Mouse (Mus musculus) forebrain, embryonic 14.5 days (tissue): ENCODE measurements at regions not wholly inside any gene's neighbourhood (a gene's known extent, or its start where the extent isn't known, plus 50 kb on each side); places are given as distances from the start of the nearest gene placed in this dataset.

ENCODE experiments used
- ATAC-seq: fragments of 200-750 bp; cut with Nextera tagmentation; 2 replicates; pipeline ENCODE4 v1.8.0; 2017; ENCODE audit warnings: mild to moderate bottlenecking, moderate library complexity
- DNase-seq: peaks from one replicate; pipeline ENCODE4 v3.0.0-alpha.2; 2015; ENCODE audit warnings: low spot score
- H3K27ac ChIP-seq: fragments of 300-500 bp; sonication (generic); 2 replicates; pipeline ENCODE4 v1.5.1; 2014; ENCODE audit warnings: low read depth, mild to moderate bottlenecking, control low read depth, low read length, moderate library complexity
- H3K27me3 ChIP-seq: fragments of 300-500 bp; sonication (generic); replicated peaks from 2 replicates; pipeline ENCODE4 v1.6.1; 2014; ENCODE audit warnings: low read length, control low read depth, mixed read lengths; ENCODE audit not compliant: control insufficient read depth, insufficient read depth
- H3K36me3 ChIP-seq: fragments of 300-500 bp; sonication (generic); 2 replicates; pipeline ENCODE4 v1.6.1; 2014; ENCODE audit warnings: low read length, control low read depth; ENCODE audit not compliant: control insufficient read depth, insufficient read depth
- H3K4me1 ChIP-seq: fragments of 300-500 bp; sonication (generic); 2 replicates; pipeline ENCODE4 v1.6.1; 2014; ENCODE audit warnings: antibody characterized with exemption, low read length, control low read depth; ENCODE audit not compliant: control insufficient read depth, insufficient read depth
- H3K4me2 ChIP-seq: fragments of 300-500 bp; sonication (generic); 2 replicates; pipeline ENCODE4 v1.6.1; 2014; ENCODE audit warnings: mild to moderate bottlenecking, control low read depth, low read length
- H3K4me3 ChIP-seq: fragments of 300-500 bp; sonication (generic); 2 replicates; pipeline ENCODE4 v1.5.1; 2014; ENCODE audit warnings: low read depth, low read length, control low read depth
- H3K9ac ChIP-seq: fragments of 300-500 bp; sonication (generic); 2 replicates; pipeline ENCODE4 v1.6.1; 2014; ENCODE audit warnings: mild to moderate bottlenecking, low read length, control low read depth, moderate library complexity
- H3K9me3 ChIP-seq: fragments of 300-500 bp; sonication (generic); replicated peaks from 2 replicates; pipeline ENCODE4 v1.6.1; 2016; ENCODE audit warnings: low read length, control low read depth, mixed read lengths; ENCODE audit not compliant: control insufficient read depth
- WGBS: fragments of 180-500 bp; shearing (Covaris S2); extraction: QIAGEN DNeasy Blood & Tissue Kit; methylation state at CpG from one replicate; pipeline ENCODE4 v1.1.7; 2014; 5-methylcytosine and 5-hydroxymethylcytosine counted together

GRCm38 (mm10) chr4:4556126-4556525, 237.0 kb downstream of the Impad1 start:
- H3K9me3 ChIP-seq, result no peaks in the 10 kb centered on the region
- H3K9ac ChIP-seq, result no peak overlapping the region
- H3K27me3 ChIP-seq, result no peaks in the 10 kb centered on the region
- ATAC-seq (no peak), DNase-seq (no peak)
- no peaks in the 10 kb centered on the region for H3K36me3 ChIP-seq
- WGBS, result 78% methylated on average over 12 of the region's 12 CpGs
- no peak overlapping the region for H3K4me2 ChIP-seq
- H3K27ac ChIP-seq, result no peak overlapping the region
- no peaks in the 10 kb centered on the region for H3K4me1 ChIP-seq
- no peak overlapping the region for H3K4me3 ChIP-seq

- no peak for ATAC-seq
- Histone ChIP-seq H3K27ac (no peak overlapping the region), H3K9me3 (no peaks in the 10 kb centered on the region), H3K4me2 (no peak overlapping the region), H3K4me3 (no peak overlapping the region), H3K9ac (no peak overlapping the region), H3K36me3 (no peaks in the 10 kb centered on the region), H3K27me3 (no peaks in the 10 kb centered on the region), H3K4me1 (no peaks in the 10 kb centered on the region)
- WGBS, result 84% methylated on average over 5 of the region's 5 CpGs
- DNase-seq, result no peak
These were observed 242.9 kb downstream of the Impad1 start for GRCm38 (mm10) chr4:4550301-4550700.

- no peak for DNase-seq
- Histone ChIP-seq H3K4me2 (no peak overlapping the region), H3K27ac (no peak overlapping the region), H3K4me3 (no peak overlapping the region), H3K27me3 (no peaks in the 10 kb centered on the region), H3K9me3 (no peaks in the 10 kb centered on the region), H3K4me1 (no peaks in the 10 kb centered on the region), H3K36me3 (no peaks in the 10 kb centered on the region), H3K9ac (no peak overlapping the region)
- ATAC-seq, result no peak
- 73% methylated on average over 4 of the region's 4 CpGs for WGBS
These were observed 243.3 kb downstream of the Impad1 start for GRCm38 (mm10) chr4:4549893-4550292.

GRCm38 (mm10) chr4:4537172-4537753, 255.9 kb downstream of the Impad1 start:
- Histone ChIP-seq H3K9ac (no peak overlapping the region), H3K27ac (no peak overlapping the region), H3K9me3 (no peaks in the 10 kb centered on the region), H3K27me3 (no peaks in the 10 kb centered on the region), H3K4me3 (no peak overlapping the region), H3K4me1 (no peaks in the 10 kb centered on the region), H3K36me3 (no peaks in the 10 kb centered on the region), H3K4me2 (no peak overlapping the region)
- ATAC-seq (no peak), DNase-seq (no peak)
- 76% methylated on average over 2 of the region's 2 CpGs for WGBS

DNA sequence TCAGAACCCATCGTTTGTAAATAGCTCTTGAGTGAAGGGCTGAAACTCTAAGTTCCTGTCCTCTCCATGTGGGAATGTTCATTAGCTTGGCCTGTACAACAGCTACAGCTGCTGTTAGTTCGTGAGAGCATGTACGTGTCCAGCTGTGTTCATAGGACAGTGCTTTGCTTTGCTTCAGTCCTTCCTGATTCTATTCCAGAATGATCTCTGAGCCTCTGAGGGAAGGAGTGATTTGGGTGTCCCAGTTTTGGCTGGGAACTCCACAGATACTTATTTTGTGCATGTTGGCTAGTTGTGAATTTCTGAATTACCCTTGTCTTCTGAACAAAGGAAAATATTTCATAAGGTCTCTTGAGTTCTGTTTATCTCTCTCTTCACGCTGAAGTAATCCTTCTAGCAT, 261.0 kb downstream of the Impad1 start:
- Histone ChIP-seq H3K4me3 (no peak overlapping the region), H3K9ac (no peak overlapping the region), H3K4me2 (no peak overlapping the region), H3K36me3 (no peaks in the 10 kb centered on the region), H3K27me3 (no peaks in the 10 kb centered on the region), H3K4me1 (no peaks in the 10 kb centered on the region), H3K9me3 (no peaks in the 10 kb centered on the region), H3K27ac (no peak overlapping the region)
- DNase-seq (no peak), ATAC-seq (no peak)
- WGBS, result 87% methylated on average over 4 of the region's 4 CpGs

DNA sequence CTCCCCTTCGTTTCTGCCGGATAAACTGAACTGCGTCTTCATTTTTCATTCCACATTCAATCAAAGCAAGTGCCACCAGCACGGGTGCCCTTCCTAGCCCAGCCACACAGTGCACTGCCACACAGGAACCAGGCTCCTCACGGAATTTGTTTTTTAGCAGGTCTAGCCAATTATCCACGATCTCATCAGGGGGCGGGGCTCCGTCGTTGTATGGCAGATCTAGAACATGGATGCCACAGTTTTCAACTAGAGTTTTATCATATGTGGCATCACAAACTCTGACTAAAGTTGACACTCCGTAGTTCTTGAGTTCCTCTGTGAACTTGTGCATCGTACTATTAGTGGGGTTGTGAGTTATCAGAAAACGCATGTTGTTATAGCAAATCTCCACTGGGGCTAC, 264.8 kb downstream of the Impad1 start:
- ATAC-seq, result no peak
- Histone ChIP-seq H3K27ac (no peak overlapping the region), H3K4me3 (no peak overlapping the region), H3K27me3 (no peaks in the 10 kb centered on the region), H3K9ac (no peak overlapping the region), H3K9me3 (no peaks in the 10 kb centered on the region), H3K4me2 (no peak overlapping the region), H3K4me1 (no peaks in the 10 kb centered on the region), H3K36me3 (no peaks in the 10 kb centered on the region)
- no peak for DNase-seq
- WGBS, result 87% methylated on average over 12 of the region's 12 CpGs

DNA sequence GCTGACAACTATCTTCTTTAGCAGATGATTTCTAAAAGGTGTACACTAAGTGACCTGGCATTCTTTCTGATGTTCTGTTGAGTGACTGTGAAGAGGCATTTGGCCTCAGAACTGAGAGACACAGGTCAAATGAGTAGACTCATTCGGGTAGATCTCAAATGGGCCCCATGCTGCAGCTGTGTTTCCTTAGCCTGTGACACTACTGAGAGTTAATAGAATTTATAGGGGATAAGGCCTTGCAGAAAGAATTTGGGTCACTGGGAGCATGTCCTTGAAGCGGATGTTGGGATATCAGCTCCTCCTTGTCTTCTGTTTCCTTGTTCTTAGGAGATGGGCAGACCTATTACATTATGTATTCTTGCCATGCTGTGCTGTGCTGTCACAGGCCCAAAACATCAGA, 271.4 kb downstream of the Impad1 start:
- Histone ChIP-seq H3K4me1 (no peaks in the 10 kb centered on the region), H3K9ac (no peak overlapping the region), H3K36me3 (no peaks in the 10 kb centered on the region), H3K4me3 (no peak overlapping the region), H3K4me2 (no peak overlapping the region), H3K27me3 (no peaks in the 10 kb centered on the region), H3K9me3 (no peaks in the 10 kb centered on the region), H3K27ac (no peak overlapping the region)
- WGBS, result 83% methylated on average over 2 of the region's 2 CpGs
- DNase-seq (no peak), ATAC-seq (no peak)

DNA sequence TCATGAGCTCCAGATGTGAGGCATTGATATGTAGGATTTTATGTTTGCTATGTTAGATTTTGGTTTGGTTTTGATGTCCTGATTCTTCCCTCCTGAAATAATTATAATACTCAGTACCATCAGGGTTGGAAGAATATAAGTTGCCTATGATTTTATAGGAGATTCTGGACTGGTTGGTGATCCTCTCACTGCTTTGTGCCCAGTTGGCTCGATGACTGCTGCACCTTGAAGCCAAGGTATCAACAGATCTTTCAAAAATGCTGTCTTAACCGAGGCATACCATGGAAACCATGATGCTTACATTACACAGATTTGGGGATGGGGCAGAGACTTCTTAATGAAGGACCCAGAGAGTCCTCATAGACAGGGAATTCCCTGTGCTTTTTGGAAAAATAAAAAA, 274.4 kb downstream of the Impad1 start:
- Histone ChIP-seq H3K9me3 (no peaks in the 10 kb centered on the region), H3K9ac (no peak overlapping the region), H3K27me3 (no peaks in the 10 kb centered on the region), H3K4me3 (no peak overlapping the region), H3K4me2 (no peak overlapping the region), H3K4me1 (no peaks in the 10 kb centered on the region), H3K36me3 (no peaks in the 10 kb centered on the region), H3K27ac (no peak overlapping the region)
- 76% methylated on average over 2 of the region's 2 CpGs for WGBS
- DNase-seq (no peak), ATAC-seq (no peak)

DNA sequence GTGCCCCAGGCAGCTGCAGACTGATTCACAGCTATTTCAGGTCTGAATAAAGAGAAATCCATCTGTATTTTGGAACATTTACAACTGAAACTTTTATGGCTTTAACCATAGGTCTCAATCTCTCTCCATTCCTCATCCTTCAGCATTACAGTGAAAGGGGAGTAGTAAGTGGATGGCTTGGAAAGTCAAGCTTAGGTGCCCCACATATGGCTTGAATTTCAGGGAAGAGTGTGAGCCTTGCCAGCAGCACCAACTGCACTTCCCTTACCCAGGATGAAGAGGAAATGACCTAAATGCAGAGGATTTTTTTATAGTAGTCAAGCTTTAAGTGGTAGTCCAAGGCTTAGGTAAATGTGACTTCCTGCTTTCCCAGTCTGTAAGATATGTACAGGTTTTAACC, 279.8 kb downstream of the Impad1 start:
- Histone ChIP-seq H3K9me3 (no peaks in the 10 kb centered on the region), H3K36me3 (no peaks in the 10 kb centered on the region), H3K9ac (no peak overlapping the region), H3K4me3 (no peak overlapping the region), H3K27me3 (no peaks in the 10 kb centered on the region), H3K4me2 (no peak overlapping the region), H3K27ac (no peak overlapping the region), H3K4me1 (no peaks in the 10 kb centered on the region)
- DNase-seq (no peak), ATAC-seq (no peak)
